Mouse (Mus musculus): ENCODE measurements at regions not wholly inside any gene's neighbourhood (a gene's known extent, or its start where the extent isn't known, plus 50 kb on each side); places are given as distances from the start of the nearest gene placed in this dataset.

DNA sequence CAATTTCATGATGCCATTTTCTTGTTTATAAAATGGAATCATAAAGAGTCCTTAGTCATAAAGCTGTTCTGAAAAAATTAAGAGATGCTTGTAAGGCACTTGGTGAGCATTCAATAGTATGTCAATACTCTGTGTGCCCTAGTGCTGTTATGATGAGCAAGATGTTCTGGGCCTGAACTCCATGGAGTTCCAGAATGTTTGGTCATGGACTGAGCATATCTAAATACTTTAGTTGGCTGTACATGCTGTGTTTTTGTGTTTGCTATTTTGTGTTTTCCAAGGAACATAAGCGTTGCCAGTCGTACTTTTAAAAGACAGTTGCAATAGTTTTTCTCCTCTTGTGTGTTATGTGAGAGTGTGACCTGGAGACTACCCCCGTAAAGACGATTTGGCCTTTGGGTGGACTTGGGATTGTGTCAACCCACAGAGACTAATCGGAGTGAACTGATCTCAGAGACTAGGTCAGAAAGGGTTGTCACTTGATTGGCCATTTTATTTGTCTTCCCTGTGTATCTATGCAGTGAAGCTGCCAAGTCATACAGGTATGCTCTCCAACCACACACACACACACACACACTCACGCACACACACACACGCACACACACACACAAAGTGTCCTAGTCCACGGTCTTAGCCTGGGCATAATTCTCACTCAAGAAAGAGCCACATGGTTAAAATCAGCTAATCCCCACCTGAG, 152.6 kb upstream of the Krr1 start:
- no peaks in the 10 kb centered on the region for H3K4me1 ChIP-seq (ENCODE audit: control insufficient read depth, insufficient read depth)
- TF ChIP-seq CTCF (IDR thresholded peaks at IDR 0.05; ENCODE audit: low read depth), result no peak
- no peak for TF ChIP-seq EP300 (IDR thresholded peaks at IDR 0.05; ENCODE audit: low read depth)
- WGBS, result 96% methylated on average over 8 of the region's 8 CpGs
- no peaks in the 10 kb centered on the region for H3K36me3 ChIP-seq (replicated peaks; ENCODE audit: control insufficient read depth, insufficient read depth, low read length)
- no peak for ATAC-seq (ENCODE audit: insufficient read depth, low read depth)
- no peak for DNase-seq (ENCODE audit: low spot score)
- H3K27me3 ChIP-seq (ENCODE audit: control insufficient read depth, insufficient read depth, low read length), result no peaks in the 10 kb centered on the region
- no peak overlapping the region for H3K9ac ChIP-seq (replicated peaks; ENCODE audit: low read depth, low read length)
- H3K4me2 ChIP-seq (ENCODE audit: low read depth, low read length), result no peak overlapping the region
- H3K9me3 ChIP-seq (replicated peaks; ENCODE audit: control insufficient read depth, low read length), result no peaks in the 10 kb centered on the region
- no peak overlapping the region for H3K27ac ChIP-seq (ENCODE audit: low read depth)
- H3K4me3 ChIP-seq (ENCODE audit: low read depth, low read length), result no peak overlapping the region

DNA sequence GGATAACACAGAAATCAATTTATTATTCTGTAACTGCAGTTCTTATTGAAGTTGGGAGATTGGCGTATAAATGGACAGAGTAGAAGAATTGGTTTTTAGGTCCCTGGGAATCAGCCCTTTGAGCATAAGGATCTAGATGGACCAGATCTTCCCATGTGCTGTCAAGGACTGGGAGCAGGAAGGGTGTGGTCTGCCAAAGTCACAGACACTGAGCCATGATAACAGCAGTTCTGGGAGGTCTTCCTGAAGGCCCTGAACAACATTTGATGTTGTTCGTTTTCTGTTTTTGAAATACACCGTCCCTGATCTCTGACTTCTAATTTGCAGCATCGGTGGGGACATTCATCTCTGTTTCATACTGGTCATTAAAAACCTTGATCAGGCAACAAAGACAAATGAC, 147.6 kb upstream of the Krr1 start:
- Histone ChIP-seq H3K27me3 (ENCODE audit: control insufficient read depth, insufficient read depth, low read length) (no peaks in the 10 kb centered on the region), H3K9me3 (replicated peaks; ENCODE audit: control insufficient read depth, low read length) (no peaks in the 10 kb centered on the region), H3K36me3 (replicated peaks; ENCODE audit: control insufficient read depth, insufficient read depth, low read length) (no peaks in the 10 kb centered on the region), H3K9ac (replicated peaks; ENCODE audit: low read depth, low read length) (no peak overlapping the region), H3K4me2 (ENCODE audit: low read depth, low read length) (no peak overlapping the region), H3K4me1 (ENCODE audit: control insufficient read depth, insufficient read depth) (peaks cover 10% of the 10 kb centered on the region; the same call in 1 of the 2 replicates), H3K27ac (ENCODE audit: low read depth) (no peak overlapping the region), H3K4me3 (ENCODE audit: low read depth, low read length) (no peak overlapping the region)
- WGBS, result 84% methylated on average over 4 of the region's 4 CpGs
- TF ChIP-seq CTCF (IDR thresholded peaks at IDR 0.05; ENCODE audit: low read depth), result no peak
- no peak for TF ChIP-seq EP300 (IDR thresholded peaks at IDR 0.05; ENCODE audit: low read depth)
- no peak for DNase-seq (ENCODE audit: low spot score)
- no peak for ATAC-seq (ENCODE audit: insufficient read depth, low read depth)

GRCm38 (mm10) chr10:111826033-111826754, 146.3 kb upstream of the Krr1 start:
- Histone ChIP-seq H3K36me3 (replicated peaks; ENCODE audit: control insufficient read depth, insufficient read depth, low read length) (no peaks in the 10 kb centered on the region), H3K27ac (ENCODE audit: low read depth) (no peak overlapping the region), H3K9ac (replicated peaks; ENCODE audit: low read depth, low read length) (no peak overlapping the region), H3K9me3 (replicated peaks; ENCODE audit: control insufficient read depth, low read length) (no peaks in the 10 kb centered on the region), H3K4me2 (ENCODE audit: low read depth, low read length) (no peak overlapping the region), H3K4me3 (ENCODE audit: low read depth, low read length) (no peak overlapping the region), H3K27me3 (ENCODE audit: control insufficient read depth, insufficient read depth, low read length) (no peaks in the 10 kb centered on the region), H3K4me1 (ENCODE audit: control insufficient read depth, insufficient read depth) (peaks cover 10% of the 10 kb centered on the region; the same call in 1 of the 2 replicates)
- 50% methylated on average over 4 of the region's 4 CpGs for WGBS
- ATAC-seq (ENCODE audit: insufficient read depth, low read depth) (no peak), DNase-seq (ENCODE audit: low spot score) (no peak)
- TF ChIP-seq EP300 (IDR thresholded peaks at IDR 0.05; ENCODE audit: low read depth) (no peak), CTCF (IDR thresholded peaks at IDR 0.05; ENCODE audit: low read depth) (no peak)

GRCm38 (mm10) chr10:111827246-111827645, 145.2 kb upstream of the Krr1 start:
- H3K27me3 ChIP-seq (ENCODE audit: control insufficient read depth, insufficient read depth, low read length), result no peaks in the 10 kb centered on the region
- H3K27ac ChIP-seq (ENCODE audit: low read depth), result no peak overlapping the region
- no peaks in the 10 kb centered on the region for H3K9me3 ChIP-seq (replicated peaks; ENCODE audit: control insufficient read depth, low read length)
- no peaks in the 10 kb centered on the region for H3K36me3 ChIP-seq (replicated peaks; ENCODE audit: control insufficient read depth, insufficient read depth, low read length)
- WGBS, result 36% methylated on average over 3 of the region's 3 CpGs
- peaks cover 10% of the 10 kb centered on the region; the same call in 1 of the 2 replicates for H3K4me1 ChIP-seq (ENCODE audit: control insufficient read depth, insufficient read depth)
- TF ChIP-seq EP300 (IDR thresholded peaks at IDR 0.05; ENCODE audit: low read depth) (no peak), CTCF (IDR thresholded peaks at IDR 0.05; ENCODE audit: low read depth) (no peak)
- H3K4me2 ChIP-seq (ENCODE audit: low read depth, low read length), result no peak overlapping the region
- H3K4me3 ChIP-seq (ENCODE audit: low read depth, low read length), result no peak overlapping the region
- H3K9ac ChIP-seq (replicated peaks; ENCODE audit: low read depth, low read length), result no peak overlapping the region
- ATAC-seq (ENCODE audit: insufficient read depth, low read depth) (no peak), DNase-seq (ENCODE audit: low spot score) (no peak)

- DNase-seq (ENCODE audit: low spot score), result no peak
- 82% methylated on average over 4 of the region's 4 CpGs for WGBS
- H3K36me3 ChIP-seq (replicated peaks; ENCODE audit: control insufficient read depth, insufficient read depth, low read length), result no peaks in the 10 kb centered on the region
- H3K9me3 ChIP-seq (replicated peaks; ENCODE audit: control insufficient read depth, low read length), result no peaks in the 10 kb centered on the region
- H3K27me3 ChIP-seq (ENCODE audit: control insufficient read depth, insufficient read depth, low read length), result no peaks in the 10 kb centered on the region
- H3K27ac ChIP-seq (ENCODE audit: low read depth), result no peak overlapping the region
- ATAC-seq (ENCODE audit: insufficient read depth, low read depth), result no peak
- H3K4me3 ChIP-seq (ENCODE audit: low read depth, low read length), result no peak overlapping the region
- peaks cover 10% of the 10 kb centered on the region; the same call in 1 of the 2 replicates for H3K4me1 ChIP-seq (ENCODE audit: control insufficient read depth, insufficient read depth)
- no peak for TF ChIP-seq EP300 (IDR thresholded peaks at IDR 0.05; ENCODE audit: low read depth)
- TF ChIP-seq CTCF (IDR thresholded peaks at IDR 0.05; ENCODE audit: low read depth), result no peak
- no peak overlapping the region for H3K9ac ChIP-seq (replicated peaks; ENCODE audit: low read depth, low read length)
- no peak overlapping the region for H3K4me2 ChIP-seq (ENCODE audit: low read depth, low read length)
These were observed 144.5 kb upstream of the Krr1 start for GRCm38 (mm10) chr10:111827930-111828329.

Data from heart, postnatal 0 days (tissue).